Mouse (Mus musculus) midbrain, embryonic 11.5 days (tissue): ENCODE measurements around the gene Polr1b. TPM values are rescaled to one million over a fixed set of nuclear protein-coding genes. Genes with fewer than 3 reads are reported as not detected.

Experiments used
- ATAC-seq: fragments of 200-750 bp; cut with Nextera tagmentation; 2 replicates; pipeline ENCODE4 v1.8.0; 2017; ENCODE audit warnings: moderate TSS enrichment, moderate library complexity; ENCODE audit not compliant: low FRiP score
- DNase-seq: peaks from one replicate; pipeline ENCODE4 v3.0.0; 2015; ENCODE audit warnings: low spot score; ENCODE audit errors: missing footprints
- H3K27ac ChIP-seq: fragments of 300-500 bp; sonication (generic); 2 replicates; pipeline ENCODE4 v1.5.1; 2014; ENCODE audit warnings: low read depth, low read length
- H3K27me3 ChIP-seq: fragments of 300-500 bp; sonication (generic); 2 replicates; pipeline ENCODE4 v1.6.1; 2014; ENCODE audit warnings: mild to moderate bottlenecking, low read length, moderate library complexity, mixed read lengths; ENCODE audit not compliant: control insufficient read depth, insufficient read depth
- H3K36me3 ChIP-seq: fragments of 300-500 bp; sonication (generic); 2 replicates; pipeline ENCODE4 v1.6.1; 2014; ENCODE audit warnings: mild to moderate bottlenecking, low read length, moderate library complexity, mixed read lengths; ENCODE audit not compliant: control insufficient read depth, insufficient read depth
- H3K4me1 ChIP-seq: fragments of 300-500 bp; sonication (generic); 2 replicates; pipeline ENCODE4 v1.6.1; 2014; ENCODE audit warnings: low read length; ENCODE audit not compliant: control insufficient read depth, insufficient read depth
- H3K4me2 ChIP-seq: fragments of 300-500 bp; sonication (generic); 2 replicates; pipeline ENCODE4 v1.6.1; 2014; ENCODE audit warnings: mild to moderate bottlenecking, moderate library complexity
- H3K4me3 ChIP-seq: fragments of 300-500 bp; sonication (generic); 2 replicates; pipeline ENCODE4 v1.5.1; 2014; ENCODE audit warnings: low read depth, low read length
- H3K9ac ChIP-seq: fragments of 300-500 bp; sonication (generic); 2 replicates; pipeline ENCODE4 v1.6.1; 2014; ENCODE audit warnings: low read length
- H3K9me3 ChIP-seq: fragments of 300-500 bp; sonication (generic); 2 replicates; pipeline ENCODE4 v1.6.1; 2016; ENCODE audit warnings: low read length; ENCODE audit not compliant: control insufficient read depth
- WGBS: fragments of 180-500 bp; shearing (Covaris S2); extraction: QIAGEN DNeasy Blood & Tissue Kit; methylation state at CpG from one replicate; pipeline ENCODE4 v1.1.7; 2014; 5-methylcytosine and 5-hydroxymethylcytosine counted together
- polyA plus RNA-seq: library from polyadenylated mRNA; unstranded; fragments of >200 nt; fragmentation: Nextera tagmentation; extraction: Ambion mirVana; gene quantifications from 2 replicates; pipeline ENCODE4 v1.2.1, GENCODE M21; 2014

Polr1b gene
- polyA plus RNA-seq, 1 experiment from 2014 or later, result 18.4 TPM

- Histone ChIP-seq H3K4me1 (peaks cover 6% of the 10 kb centered on the region), H3K4me3 (no peak overlapping the region), H3K27ac (no peak overlapping the region), H3K4me2 (no peak overlapping the region), H3K36me3 (peaks cover 14% of the 10 kb centered on the region), H3K9me3 (peaks cover 7% of the 10 kb centered on the region; the same call in 1 of the 2 replicates), H3K9ac (no peak overlapping the region), H3K27me3 (no peaks in the 10 kb centered on the region)
- no peak for DNase-seq
- no peak for ATAC-seq
- WGBS, result 95% methylated on average over 7 of the region's 7 CpGs
These were observed 31.4 kb downstream of the Polr1b start for GRCm38 (mm10) chr2:129132231-129132630.

GRCm38 (mm10) chr2:129133006-129133805, 32.4 kb downstream of the Polr1b start:
- peaks cover 6% of the 10 kb centered on the region for H3K4me1 ChIP-seq
- H3K27ac ChIP-seq, result no peak overlapping the region
- H3K4me3 ChIP-seq, result no peak overlapping the region
- no peaks in the 10 kb centered on the region for H3K27me3 ChIP-seq
- H3K9me3 ChIP-seq, result peaks cover 7% of the 10 kb centered on the region; the same call in 1 of the 2 replicates
- no peak overlapping the region for H3K9ac ChIP-seq
- DNase-seq (peak; percentile 31), ATAC-seq (no peak)
- peaks cover 14% of the 10 kb centered on the region for H3K36me3 ChIP-seq
- H3K4me2 ChIP-seq, result no peak overlapping the region
- WGBS, result 98% methylated on average over 14 of the region's 14 CpGs

- ATAC-seq (no peak), DNase-seq (peak; percentile 21)
- no peaks in the 10 kb centered on the region for H3K9me3 ChIP-seq
- no peak overlapping the region for H3K4me2 ChIP-seq
- H3K27ac ChIP-seq, result no peak overlapping the region
- H3K4me1 ChIP-seq, result no peaks in the 10 kb centered on the region
- H3K9ac ChIP-seq, result no peak overlapping the region
- WGBS, result 91% methylated on average over 10 of the region's 10 CpGs
- H3K27me3 ChIP-seq, result no peaks in the 10 kb centered on the region
- no peaks in the 10 kb centered on the region for H3K36me3 ChIP-seq
- H3K4me3 ChIP-seq, result no peak overlapping the region
These were observed 39.1 kb downstream of the Polr1b start for GRCm38 (mm10) chr2:129139906-129140305.

GRCm38 (mm10) chr2:129148836-129149235, 48.0 kb downstream of the Polr1b start:
- no peak for DNase-seq
- H3K27ac ChIP-seq, result no peak overlapping the region
- H3K4me1 ChIP-seq, result no peaks in the 10 kb centered on the region
- H3K9me3 ChIP-seq, result no peaks in the 10 kb centered on the region
- no peaks in the 10 kb centered on the region for H3K27me3 ChIP-seq
- no peaks in the 10 kb centered on the region for H3K36me3 ChIP-seq
- H3K4me2 ChIP-seq, result no peak overlapping the region
- no peak overlapping the region for H3K4me3 ChIP-seq
- H3K9ac ChIP-seq, result no peak overlapping the region
- 42% methylated on average over 2 of the region's 2 CpGs for WGBS
- ATAC-seq, result no peak

GRCm38 (mm10) chr2:129150386-129150785, 49.6 kb downstream of the Polr1b start:
- no peaks in the 10 kb centered on the region for H3K4me1 ChIP-seq
- H3K9ac ChIP-seq, result no peak overlapping the region
- H3K4me2 ChIP-seq, result no peak overlapping the region
- no peaks in the 10 kb centered on the region for H3K27me3 ChIP-seq
- no peak overlapping the region for H3K27ac ChIP-seq
- DNase-seq (no peak), ATAC-seq (no peak)
- no peak overlapping the region for H3K4me3 ChIP-seq
- no peaks in the 10 kb centered on the region for H3K36me3 ChIP-seq
- no peaks in the 10 kb centered on the region for H3K9me3 ChIP-seq
- WGBS, result 84% methylated on average over 5 of the region's 5 CpGs

GRCm38 (mm10) chr2:129151111-129151510, 50.3 kb downstream of the Polr1b start:
- H3K9ac ChIP-seq, result no peak overlapping the region
- no peaks in the 10 kb centered on the region for H3K4me1 ChIP-seq
- H3K27me3 ChIP-seq, result no peaks in the 10 kb centered on the region
- ATAC-seq (no peak), DNase-seq (no peak)
- H3K4me2 ChIP-seq, result no peak overlapping the region
- 95% methylated on average over 9 of the region's 9 CpGs for WGBS
- H3K27ac ChIP-seq, result no peak overlapping the region
- no peaks in the 10 kb centered on the region for H3K9me3 ChIP-seq
- no peak overlapping the region for H3K4me3 ChIP-seq
- H3K36me3 ChIP-seq, result no peaks in the 10 kb centered on the region

- DNase-seq (peak; percentile 33), ATAC-seq (no peak)
- WGBS, result 85% methylated on average over 1 of the region's 1 CpGs
- Histone ChIP-seq H3K27ac (no peak overlapping the region), H3K9ac (no peak overlapping the region), H3K36me3 (no peaks in the 10 kb centered on the region), H3K4me1 (no peaks in the 10 kb centered on the region), H3K4me2 (no peak overlapping the region), H3K4me3 (no peak overlapping the region), H3K9me3 (no peaks in the 10 kb centered on the region), H3K27me3 (no peaks in the 10 kb centered on the region)
These were observed 52.0 kb downstream of the Polr1b start for GRCm38 (mm10) chr2:129152751-129153150.

- Histone ChIP-seq H3K9ac (no peak overlapping the region), H3K4me1 (no peaks in the 10 kb centered on the region), H3K36me3 (no peaks in the 10 kb centered on the region), H3K4me2 (no peak overlapping the region), H3K9me3 (no peaks in the 10 kb centered on the region), H3K27me3 (no peaks in the 10 kb centered on the region), H3K27ac (no peak overlapping the region), H3K4me3 (no peak overlapping the region)
- ATAC-seq (no peak), DNase-seq (no peak)
- WGBS, result 81% methylated on average over 5 of the region's 5 CpGs
These were observed 64.0 kb downstream of the Polr1b start for GRCm38 (mm10) chr2:129164815-129165214.

- DNase-seq (no peak), ATAC-seq (no peak)
- H3K27ac ChIP-seq, result no peak overlapping the region
- no peak overlapping the region for H3K4me3 ChIP-seq
- H3K36me3 ChIP-seq, result no peaks in the 10 kb centered on the region
- WGBS, result 73% methylated on average over 10 of the region's 10 CpGs
- H3K4me1 ChIP-seq, result no peaks in the 10 kb centered on the region
- no peak overlapping the region for H3K4me2 ChIP-seq
- no peak overlapping the region for H3K9ac ChIP-seq
- no peaks in the 10 kb centered on the region for H3K9me3 ChIP-seq
- H3K27me3 ChIP-seq, result no peaks in the 10 kb centered on the region
These were observed 66.0 kb downstream of the Polr1b start for GRCm38 (mm10) chr2:129166466-129167463.
